Mouse (Mus musculus): ENCODE results near the gene Tent4a.

- TF ChIP-seq GATA1 (IDR thresholded peaks at IDR 0.05; ENCODE audit: low read length) (no peak), TAL1 (IDR thresholded peaks at IDR 0.05; ENCODE audit: low read length) (no peak)
Measured at GRCm38 (mm10) chr13:69507666-69508065, 26.8 kb downstream of the Tent4a start.
